Mouse (Mus musculus): ENCODE data around the gene Rcn1. TPM values are rescaled to one million over a fixed set of nuclear protein-coding genes. Genes with fewer than 3 reads are reported as not detected.

The Rcn1 gene
- total RNA-seq, 2 experiments from 2014 or later = 5.1 to 5.4 TPM

- DNase-seq (ENCODE audit: low spot score) = no peak
Observed at GRCm38 (mm10) chr2:105396066-105396465, 3.1 kb downstream of the Rcn1 start.

GRCm38 (mm10) chr2:105394375-105394774 is 4.7 kb downstream of the Rcn1 start:
- DNase-seq (ENCODE audit: low spot score) = no peak

- DNase-seq (ENCODE audit: low spot score) = no peak
Observed at GRCm38 (mm10) chr2:105392514-105392913, 6.6 kb downstream of the Rcn1 start.

- no peak for DNase-seq (ENCODE audit: low spot score)
Observed at GRCm38 (mm10) chr2:105391414-105391784, 7.7 kb downstream of the Rcn1 start.

GRCm38 (mm10) chr2:105390653-105391413 is 8.3 kb downstream of the Rcn1 start:
- DNase-seq (ENCODE audit: low spot score) = no peak

GRCm38 (mm10) chr2:105389007-105389890 is 9.9 kb downstream of the Rcn1 start:
- no peak for DNase-seq (ENCODE audit: low spot score)

- DNase-seq (ENCODE audit: low spot score) = no peak
Observed at GRCm38 (mm10) chr2:105386418-105386817, 12.7 kb downstream of the Rcn1 start.

GRCm38 (mm10) chr2:105384998-105385397 is 14.1 kb downstream of the Rcn1 start:
- DNase-seq (ENCODE audit: low spot score) = no peak

- DNase-seq (ENCODE audit: low spot score) = no peak
Observed at GRCm38 (mm10) chr2:105383063-105383462, 16.1 kb downstream of the Rcn1 start.

- DNase-seq (ENCODE audit: low spot score) = no peak
Observed at GRCm38 (mm10) chr2:105380757-105381319, 18.3 kb downstream of the Rcn1 start.

GRCm38 (mm10) chr2:105379682-105380081 is 19.4 kb downstream of the Rcn1 start:
- DNase-seq (ENCODE audit: low spot score) = no peak

GRCm38 (mm10) chr2:105375705-105376104 is 23.4 kb downstream of the Rcn1 start:
- peak; percentile 13 for DNase-seq (ENCODE audit: low spot score)

- no peak for DNase-seq (ENCODE audit: low spot score)
Observed at GRCm38 (mm10) chr2:105375261-105375660, 23.9 kb downstream of the Rcn1 start.

- no peak for DNase-seq (ENCODE audit: low spot score)
Observed at GRCm38 (mm10) chr2:105373658-105374057, 25.5 kb downstream of the Rcn1 start.

- DNase-seq (ENCODE audit: low spot score) = no peak
Observed at GRCm38 (mm10) chr2:105372727-105373126, 26.4 kb downstream of the Rcn1 start.

- DNase-seq (ENCODE audit: low spot score) = no peak
Observed at GRCm38 (mm10) chr2:105372156-105372555, 27.0 kb downstream of the Rcn1 start.

GRCm38 (mm10) chr2:105370698-105371097 is 28.4 kb downstream of the Rcn1 start:
- DNase-seq (ENCODE audit: low spot score) = no peak

GRCm38 (mm10) chr2:105370240-105370639 is 28.9 kb downstream of the Rcn1 start:
- DNase-seq (ENCODE audit: low spot score) = no peak

GRCm38 (mm10) chr2:105367623-105368022 is 31.5 kb downstream of the Rcn1 start:
- DNase-seq (ENCODE audit: low spot score) = no peak

GRCm38 (mm10) chr2:105358040-105358439 is 41.1 kb downstream of the Rcn1 start:
- no peak for DNase-seq (ENCODE audit: low spot score)

- DNase-seq (ENCODE audit: low spot score) = peak; percentile 18
Observed at GRCm38 (mm10) chr2:105356791-105357190, 42.3 kb downstream of the Rcn1 start.

GRCm38 (mm10) chr2:105348886-105349285 is 50.2 kb downstream of the Rcn1 start:
- DNase-seq (ENCODE audit: low spot score) = no peak
